Mouse (Mus musculus) mouse trophoblast stem cell (cell line): ENCODE data around the gene Camkv.

Experiments
- in situ Hi-C, 2 experiments: fragments of 300-500 bp; cut with MseI, MboI; formaldehyde crosslinking; loops; 2 replicates in 1 of 2; 3 replicates in 1 of 2; pipeline ENCODE4 v1.15.1; 2025

Gene Camkv

DNA sequence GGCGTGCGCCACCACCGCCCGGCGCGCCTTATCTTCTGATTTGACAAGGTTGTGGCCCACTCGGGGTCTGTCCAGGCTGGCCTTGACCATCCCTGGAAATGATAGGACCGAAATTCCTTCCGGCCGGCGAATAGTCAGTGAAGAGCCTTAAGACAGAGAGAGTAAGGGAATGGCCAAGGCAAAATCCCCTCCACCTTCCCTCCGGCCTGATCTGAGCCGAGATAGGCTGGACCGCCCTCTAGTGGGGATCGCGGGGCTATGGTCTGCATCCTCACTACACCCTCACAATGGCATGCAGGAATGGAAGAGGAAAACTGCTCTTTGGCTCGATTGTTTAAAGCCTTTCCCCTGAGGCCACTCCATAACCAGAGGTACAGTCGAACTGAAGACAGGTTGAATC lies 50.9 kb downstream of the Camkv start:
- in situ Hi-C loops, result no loop called here

DNA sequence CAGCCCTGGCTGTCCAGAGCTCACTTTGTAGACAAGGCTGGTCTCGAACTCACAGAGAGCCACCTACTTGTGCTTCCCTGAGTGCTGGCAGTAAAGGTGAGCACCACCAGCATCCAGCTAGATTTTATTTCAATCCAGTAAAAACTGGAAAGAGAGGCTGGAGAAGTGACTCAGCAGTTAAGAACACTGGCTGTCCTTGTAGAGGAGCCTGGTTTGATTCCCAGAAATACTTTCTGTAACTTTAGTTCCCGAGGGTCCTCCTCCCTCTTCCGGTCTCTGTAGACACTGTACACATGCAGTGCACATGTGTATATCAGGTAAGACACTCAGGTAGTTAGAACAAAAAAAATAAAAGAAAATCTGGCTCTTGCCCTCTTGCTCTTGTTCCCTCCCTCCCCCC lies 52.5 kb downstream of the Camkv start:
- in situ Hi-C loops, result no loop called here

- in situ Hi-C loops, result no loop called here
Measured at GRCm38 (mm10) chr9:107992197-107992596, 56.7 kb downstream of the Camkv start, which contains the start of gene Cdhr4. Gene Cdhr4 (plus strand): TSS chr9:107992497.

DNA sequence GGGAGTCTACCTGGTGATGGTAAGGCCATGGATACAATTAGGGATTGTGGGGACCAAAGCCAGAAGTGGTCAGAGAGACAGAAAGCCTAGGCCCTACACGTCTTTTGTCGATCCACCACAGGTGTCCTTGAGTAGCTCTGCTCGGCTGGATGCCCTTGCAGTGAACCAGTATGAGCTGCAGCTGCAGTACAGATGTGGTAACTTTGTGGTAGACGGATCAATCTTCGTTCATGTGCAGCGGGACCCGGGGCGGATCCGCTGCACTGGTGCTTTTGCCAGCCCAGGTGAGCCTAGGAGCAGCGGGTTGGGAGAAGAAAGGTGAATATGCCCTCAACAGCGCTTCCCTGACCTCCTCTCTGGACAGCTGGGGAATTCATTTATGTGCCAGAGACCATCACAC lies 57.5 kb downstream of the Camkv start:
- in situ Hi-C loops, result no loop called here

DNA sequence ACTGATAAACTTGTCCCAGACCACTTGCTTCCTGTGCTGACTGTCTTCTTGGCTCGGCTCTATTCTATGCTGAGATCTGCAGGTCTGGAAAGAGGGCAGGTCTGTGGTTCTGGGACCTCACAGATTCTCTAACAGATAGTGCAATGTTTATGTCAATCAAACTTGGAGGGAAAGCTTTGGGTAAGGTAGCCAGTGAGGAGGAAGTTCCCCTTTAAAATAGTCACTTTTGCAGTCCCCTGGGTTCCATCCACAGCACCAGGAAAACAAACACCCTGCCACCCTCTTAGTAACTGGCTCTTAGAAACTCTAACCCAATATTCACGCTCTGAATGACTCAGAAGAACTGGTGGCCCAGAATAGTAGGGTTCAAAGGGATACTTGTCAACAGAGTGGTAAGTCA lies 59.0 kb downstream of the Camkv start:
- in situ Hi-C loops, result no loop called here

DNA sequence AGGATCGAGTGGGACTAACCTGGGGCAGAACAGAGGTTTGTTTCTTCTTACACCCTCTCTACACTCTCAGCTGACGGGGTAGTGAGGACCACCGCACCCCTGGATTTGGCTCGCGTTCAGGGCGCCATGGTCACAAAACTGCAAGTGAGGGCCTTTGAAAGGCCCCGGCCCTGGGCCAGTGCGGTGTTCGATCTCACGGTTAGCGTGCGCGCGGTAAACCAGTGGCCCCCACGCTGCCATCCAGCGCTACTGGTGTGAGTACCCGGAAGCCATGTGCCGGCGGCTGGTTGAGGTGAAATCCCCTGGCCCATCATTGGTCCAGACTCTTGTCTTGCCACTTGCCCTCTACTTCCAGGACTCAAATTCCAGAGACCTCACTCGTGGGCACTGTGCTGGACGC lies 60.0 kb downstream of the Camkv start:
- in situ Hi-C loops, result no loop called here

DNA sequence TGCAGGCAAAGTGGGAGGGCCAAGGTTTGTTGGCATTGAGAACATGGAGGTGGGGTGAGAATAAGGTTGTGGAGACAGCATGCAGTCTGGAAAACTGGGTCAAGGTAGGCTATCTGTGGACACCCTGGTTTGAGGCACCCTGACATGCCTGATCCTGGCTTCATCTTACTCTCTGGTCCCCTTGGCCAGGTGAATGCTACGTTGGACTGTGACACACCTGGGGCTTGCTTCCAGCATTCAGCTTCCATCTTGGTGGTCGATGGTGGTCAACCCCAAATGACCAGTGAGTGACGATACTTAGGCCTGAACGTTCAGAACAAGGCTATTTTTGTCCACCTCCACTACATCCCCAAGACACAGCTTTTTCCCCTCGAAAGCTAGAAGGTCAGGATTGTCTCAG lies 60.6 kb downstream of the Camkv start, which contains the start of gene Gm20662:
Gene Gm20662, plus strand, starts transcription at position 301 of the 400 bp plus-strand sequence.
- in situ Hi-C loops, result no loop called here
